Mouse (Mus musculus) limb, embryonic 11.5 days (tissue): ENCODE data around the gene Adcy9. TPM values are rescaled to one million over a fixed set of nuclear protein-coding genes. Genes with fewer than 3 reads are reported as not detected.

Experiments used
- ATAC-seq: fragments of 200-750 bp; cut with Nextera tagmentation; 2 replicates; pipeline ENCODE4 v1.8.0; 2017; ENCODE audit warnings: low read depth; ENCODE audit not compliant: insufficient number of reproducible peaks, low FRiP score, low TSS enrichment
- DNase-seq: peaks from one replicate; pipeline ENCODE4 v3.0.0-alpha.2; 2015; ENCODE audit warnings: low spot score
- H3K27ac ChIP-seq: fragments of 300-500 bp; sonication (generic); replicated peaks from 2 replicates; pipeline ENCODE4 v1.5.1; 2014; ENCODE audit warnings: low read depth, mild to moderate bottlenecking, low read length
- H3K27me3 ChIP-seq: fragments of 300-500 bp; sonication (generic); 2 replicates; pipeline ENCODE4 v1.6.1; 2014; ENCODE audit warnings: mild to moderate bottlenecking, low read length, mixed read lengths; ENCODE audit not compliant: control insufficient read depth, insufficient read depth
- H3K36me3 ChIP-seq: fragments of 300-500 bp; sonication (generic); 2 replicates; pipeline ENCODE4 v1.6.1; 2014; ENCODE audit warnings: mild to moderate bottlenecking, low read length, moderate library complexity, mixed read lengths; ENCODE audit not compliant: control insufficient read depth, insufficient read depth
- H3K4me1 ChIP-seq: fragments of 300-500 bp; sonication (generic); 2 replicates; pipeline ENCODE4 v1.6.1; 2014; ENCODE audit warnings: low read length, mixed read lengths; ENCODE audit not compliant: control insufficient read depth, insufficient read depth
- H3K4me2 ChIP-seq: fragments of 300-500 bp; sonication (generic); 2 replicates; pipeline ENCODE4 v1.6.1; 2014; ENCODE audit warnings: low read depth, mild to moderate bottlenecking, moderate library complexity; ENCODE audit not compliant: severe bottlenecking
- H3K4me3 ChIP-seq: fragments of 300-500 bp; sonication (generic); 2 replicates; pipeline ENCODE4 v1.5.1; 2014; ENCODE audit warnings: low read depth, low read length
- H3K9ac ChIP-seq: fragments of 300-500 bp; sonication (generic); 2 replicates; pipeline ENCODE4 v1.6.1; 2014; ENCODE audit warnings: mild to moderate bottlenecking, low read length
- H3K9me3 ChIP-seq: fragments of 300-500 bp; sonication (generic); 2 replicates; pipeline ENCODE4 v1.6.1; 2016; ENCODE audit warnings: low read length; ENCODE audit not compliant: control insufficient read depth
- WGBS: fragments of 180-500 bp; shearing (Covaris S2); extraction: QIAGEN DNeasy Blood & Tissue Kit; methylation state at CpG from one replicate; pipeline ENCODE4 v1.1.7; 2014; 5-methylcytosine and 5-hydroxymethylcytosine counted together
- polyA plus RNA-seq: library from polyadenylated mRNA; unstranded; fragments of >200 nt; fragmentation: Nextera tagmentation; extraction: Ambion mirVana; gene quantifications from 2 replicates; pipeline ENCODE4 v1.2.1, GENCODE M21; 2014

Gene Adcy9
- polyA plus RNA-seq, 1 experiment from 2014 or later, result 0.93 TPM

DNA sequence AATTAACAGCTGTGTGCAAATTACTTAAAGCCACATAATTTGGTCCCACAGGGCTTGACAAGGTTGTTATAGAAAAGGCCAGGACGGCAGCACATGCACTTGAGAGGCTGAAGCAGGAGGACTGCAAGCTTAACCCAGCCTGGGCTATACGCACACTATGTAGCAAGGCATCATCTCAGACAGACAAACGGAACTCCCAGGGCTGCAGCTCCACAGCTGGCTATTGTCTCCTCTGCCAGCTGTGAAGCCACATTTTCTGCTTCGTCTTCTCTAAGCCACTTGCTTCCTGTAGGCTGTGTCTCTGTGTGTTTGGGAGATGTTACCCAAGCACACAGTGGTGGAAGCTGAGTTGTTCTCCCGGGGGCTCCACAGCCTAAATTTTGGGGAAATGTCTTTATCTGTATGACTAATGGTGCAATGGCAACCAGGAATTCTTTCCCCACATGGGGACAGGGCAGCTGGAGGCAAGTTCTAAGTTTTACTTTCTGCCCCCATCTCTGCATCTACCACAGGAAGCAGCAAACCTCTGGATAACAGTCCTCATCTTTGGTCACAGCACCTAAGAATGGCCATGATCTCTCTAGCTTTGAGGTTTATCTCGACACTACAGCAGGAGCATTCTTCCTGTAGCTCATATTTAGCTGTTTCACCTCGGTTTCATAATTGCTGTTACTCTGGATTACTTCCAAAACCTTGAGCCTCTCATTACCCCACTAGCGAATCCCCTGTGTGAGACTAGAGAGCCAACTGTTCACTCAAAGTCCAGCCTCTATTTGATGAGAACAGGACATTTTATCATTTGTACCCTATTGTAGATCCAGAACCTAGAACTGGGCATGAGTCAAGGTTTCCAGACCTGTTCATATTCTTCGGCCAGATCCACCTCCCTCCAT lies 6.1 kb downstream of the Adcy9 start:
- peaks cover 5% of the 10 kb centered on the region; the same call in 1 of the 2 replicates for H3K4me1 ChIP-seq
- peaks cover 16% of the 10 kb centered on the region for H3K27me3 ChIP-seq
- DNase-seq, result no peak
- H3K4me3 ChIP-seq, result no peak overlapping the region
- no peaks in the 10 kb centered on the region for H3K36me3 ChIP-seq
- ATAC-seq, result no peak
- H3K4me2 ChIP-seq, result no peak overlapping the region
- H3K9ac ChIP-seq, result no peak overlapping the region
- 76% methylated on average over 9 of the region's 9 CpGs for WGBS
- H3K27ac ChIP-seq, result no peak overlapping the region
- H3K9me3 ChIP-seq, result no peaks in the 10 kb centered on the region

DNA sequence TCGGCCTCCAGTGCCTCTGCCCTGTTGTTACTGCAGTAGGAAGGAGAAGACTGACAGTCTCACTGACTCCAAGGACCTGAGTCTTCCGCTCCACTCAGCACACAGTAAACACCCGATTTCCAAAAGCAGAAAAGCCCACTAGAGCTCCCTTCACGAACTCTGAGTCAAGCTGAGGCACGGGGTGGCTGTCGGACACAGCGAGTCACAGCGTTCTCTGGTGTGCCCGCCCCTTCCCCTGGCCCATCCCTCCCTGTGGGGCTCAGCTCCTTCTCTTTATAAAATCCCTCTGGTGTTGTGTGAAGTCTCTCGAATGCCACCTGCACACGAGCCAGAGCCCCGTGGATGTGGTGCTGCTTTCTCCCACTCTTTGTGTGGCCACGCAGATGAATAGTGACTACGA lies 7.0 kb downstream of the Adcy9 start:
- H3K9ac ChIP-seq, result no peak overlapping the region
- DNase-seq, result no peak
- no peak for ATAC-seq
- no peak overlapping the region for H3K27ac ChIP-seq
- WGBS, result 58% methylated on average over 14 of the region's 14 CpGs
- peaks cover 6% of the 10 kb centered on the region for H3K27me3 ChIP-seq
- H3K9me3 ChIP-seq, result no peaks in the 10 kb centered on the region
- no peak overlapping the region for H3K4me2 ChIP-seq
- H3K36me3 ChIP-seq, result no peaks in the 10 kb centered on the region
- H3K4me3 ChIP-seq, result no peak overlapping the region
- H3K4me1 ChIP-seq, result no peaks in the 10 kb centered on the region

DNA sequence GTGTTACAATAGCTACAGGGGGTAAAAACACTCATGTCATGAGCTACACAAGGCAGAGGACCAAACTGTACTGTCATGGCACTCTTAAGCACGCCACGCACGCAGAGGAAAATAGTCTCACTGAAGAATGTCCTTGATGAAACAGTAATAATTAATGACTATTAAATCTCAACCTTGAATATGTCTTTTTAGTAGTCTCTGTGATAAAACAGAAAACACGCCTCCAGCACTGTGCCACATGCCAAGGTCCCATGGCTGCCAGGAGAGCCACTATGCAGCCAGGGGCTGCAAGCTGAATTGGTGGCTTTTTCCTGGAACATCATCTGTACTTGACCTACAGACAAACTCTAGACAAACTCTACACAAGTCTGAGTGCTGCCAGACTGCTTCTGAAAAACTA lies 8.0 kb downstream of the Adcy9 start:
- Histone ChIP-seq H3K4me2 (no peak overlapping the region), H3K4me3 (no peak overlapping the region), H3K36me3 (no peaks in the 10 kb centered on the region), H3K9me3 (no peaks in the 10 kb centered on the region), H3K4me1 (no peaks in the 10 kb centered on the region), H3K27ac (no peak overlapping the region), H3K27me3 (no peaks in the 10 kb centered on the region), H3K9ac (no peak overlapping the region)
- ATAC-seq (no peak), DNase-seq (no peak)
- 87% methylated on average over 4 of the region's 4 CpGs for WGBS

DNA sequence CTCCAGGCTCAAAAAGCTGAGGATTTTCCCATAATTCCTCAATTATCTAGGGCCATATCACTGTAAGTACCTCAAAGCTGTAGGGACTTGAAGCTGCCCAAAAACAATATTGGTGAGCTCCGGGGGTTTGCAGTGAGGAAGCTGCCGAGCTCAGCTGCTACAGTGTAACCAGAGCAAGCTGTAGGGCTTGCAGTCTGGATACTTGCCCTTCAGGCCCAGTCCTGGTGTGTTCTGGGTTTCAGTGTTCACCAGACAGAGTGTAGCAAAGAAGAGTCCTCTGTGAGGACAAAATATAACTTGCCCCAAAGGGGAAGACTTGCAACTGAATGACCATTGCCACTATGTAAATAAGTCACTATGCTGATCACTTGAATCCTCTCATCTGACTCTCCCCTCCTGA lies 9.0 kb downstream of the Adcy9 start:
- Histone ChIP-seq H3K4me3 (no peak overlapping the region), H3K27me3 (no peaks in the 10 kb centered on the region), H3K9me3 (no peaks in the 10 kb centered on the region), H3K4me1 (no peaks in the 10 kb centered on the region), H3K4me2 (no peak overlapping the region), H3K36me3 (no peaks in the 10 kb centered on the region), H3K9ac (no peak overlapping the region), H3K27ac (no peak overlapping the region)
- 73% methylated on average over 2 of the region's 2 CpGs for WGBS
- ATAC-seq, result no peak
- no peak for DNase-seq

DNA sequence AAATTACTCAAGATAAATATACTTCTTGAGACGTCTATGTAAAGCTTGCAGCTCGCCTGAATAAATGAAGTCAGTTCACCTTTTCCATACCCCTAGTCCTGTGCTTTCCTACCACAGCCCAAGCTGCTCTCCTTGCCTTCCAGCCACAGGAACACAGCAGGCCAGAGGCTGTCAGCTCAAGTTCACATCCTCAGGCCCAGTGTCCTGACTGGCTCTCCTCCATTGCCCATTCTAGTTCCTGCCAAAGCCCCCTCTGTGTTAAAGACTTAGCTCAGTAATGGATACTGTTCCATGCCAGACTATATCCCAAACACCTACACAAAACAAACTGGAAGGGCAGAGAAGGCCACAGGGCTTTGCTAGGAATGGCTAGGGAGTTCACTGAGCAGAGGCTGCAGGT lies 12.8 kb downstream of the Adcy9 start:
- Histone ChIP-seq H3K4me3 (no peak overlapping the region), H3K4me2 (no peak overlapping the region), H3K36me3 (no peaks in the 10 kb centered on the region), H3K27me3 (no peaks in the 10 kb centered on the region), H3K9me3 (no peaks in the 10 kb centered on the region), H3K4me1 (no peaks in the 10 kb centered on the region), H3K9ac (no peak overlapping the region), H3K27ac (no peak overlapping the region)
- no peak for ATAC-seq
- DNase-seq, result no peak
- 88% methylated on average over 2 of the region's 2 CpGs for WGBS

DNA sequence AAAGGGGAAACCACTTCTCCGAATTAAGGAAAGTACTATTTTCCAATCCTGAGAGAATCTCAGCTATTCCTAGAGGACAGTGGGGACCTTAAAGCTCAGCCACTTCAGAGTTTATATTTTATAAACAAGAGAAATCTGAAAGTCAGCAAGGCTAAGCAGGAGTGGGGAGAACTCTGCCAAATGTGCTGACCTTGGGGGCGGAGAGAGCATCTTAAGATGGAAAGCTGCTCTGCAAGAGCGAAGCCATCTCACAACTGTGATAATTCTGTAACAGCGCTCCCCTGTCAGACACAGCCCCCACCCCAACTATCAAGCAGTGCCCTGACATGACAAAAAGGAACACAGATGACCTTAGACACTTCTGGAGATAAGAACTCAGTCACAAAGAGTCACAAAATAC lies 13.6 kb downstream of the Adcy9 start:
- Histone ChIP-seq H3K4me1 (no peaks in the 10 kb centered on the region), H3K27ac (no peak overlapping the region), H3K9ac (no peak overlapping the region), H3K4me2 (no peak overlapping the region), H3K27me3 (no peaks in the 10 kb centered on the region), H3K9me3 (no peaks in the 10 kb centered on the region), H3K4me3 (no peak overlapping the region), H3K36me3 (no peaks in the 10 kb centered on the region)
- ATAC-seq (no peak), DNase-seq (no peak)
- 71% methylated on average over 4 of the region's 4 CpGs for WGBS

DNA sequence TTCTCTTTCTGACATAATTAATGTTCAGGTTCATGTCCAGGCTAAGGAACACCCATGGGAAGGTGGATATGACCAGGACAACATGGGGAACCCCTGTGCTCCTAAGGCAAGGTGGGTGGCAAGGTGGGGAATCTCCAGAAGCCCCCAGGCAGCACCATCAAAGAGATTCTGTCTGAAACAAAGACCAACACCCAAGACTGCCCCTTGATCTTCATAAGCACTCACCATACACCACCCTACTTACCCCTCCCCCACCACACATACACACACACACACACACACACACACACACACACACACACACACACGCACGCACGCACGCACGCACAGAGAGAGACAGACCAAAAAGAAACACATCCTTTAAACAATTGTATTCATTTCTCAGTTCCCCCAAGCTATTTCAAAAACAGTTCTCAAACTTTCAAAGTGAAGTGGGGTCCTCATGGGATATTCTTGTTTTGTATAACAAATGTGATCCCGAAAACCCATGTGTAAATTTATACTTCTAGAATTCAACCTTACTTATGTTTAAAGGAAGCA lies 14.2 kb downstream of the Adcy9 start:
- H3K27me3 ChIP-seq, result no peaks in the 10 kb centered on the region
- H3K4me2 ChIP-seq, result no peak overlapping the region

DNA sequence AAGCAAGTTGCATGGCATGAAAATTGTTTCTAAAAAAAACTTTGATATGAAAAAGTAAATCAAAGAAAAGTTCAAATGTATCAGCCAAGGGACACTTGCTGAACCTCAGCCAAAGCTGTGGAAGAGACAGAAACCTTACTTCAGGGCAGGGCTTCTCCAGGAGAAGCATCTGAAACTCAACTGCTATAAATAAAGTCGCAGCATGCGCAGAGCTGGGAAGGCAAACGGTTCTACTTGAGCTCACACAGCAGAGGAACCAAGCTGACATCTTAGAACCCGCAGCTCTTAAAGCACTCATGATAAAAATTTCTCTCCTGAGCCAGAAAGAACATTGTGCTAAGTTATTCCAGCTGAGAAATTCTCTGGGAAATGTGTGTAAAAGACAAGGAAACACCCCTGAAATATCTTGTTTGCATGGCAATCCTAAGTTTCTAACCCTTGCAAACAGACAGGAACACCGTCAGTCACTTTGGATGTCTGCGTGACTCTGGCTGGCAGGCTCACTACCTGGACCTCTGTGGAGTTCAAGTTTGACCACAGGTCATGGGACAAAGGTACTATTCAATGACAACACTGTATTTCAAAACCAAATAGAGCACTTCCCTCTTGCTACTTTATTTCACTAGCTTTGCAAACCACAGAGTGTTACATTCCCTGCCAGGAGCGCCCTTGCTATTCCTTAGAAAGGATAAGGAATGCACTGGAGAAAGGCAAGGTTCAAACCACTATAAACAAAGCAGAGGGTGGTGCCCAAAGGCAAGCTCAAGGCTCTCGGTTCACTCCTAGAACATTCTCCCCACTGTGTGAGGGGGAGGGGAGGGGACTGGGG lies 15.2 kb downstream of the Adcy9 start:
- H3K27me3 ChIP-seq, result no peaks in the 10 kb centered on the region
- WGBS, result 71% methylated on average over 8 of the region's 8 CpGs
- H3K9ac ChIP-seq, result no peak overlapping the region
- H3K4me3 ChIP-seq, result no peak overlapping the region
- H3K9me3 ChIP-seq, result no peaks in the 10 kb centered on the region
- H3K4me2 ChIP-seq, result no peak overlapping the region
- no peak overlapping the region for H3K27ac ChIP-seq
- H3K4me1 ChIP-seq, result no peaks in the 10 kb centered on the region
- DNase-seq (no peak), ATAC-seq (no peak)
- H3K36me3 ChIP-seq, result no peaks in the 10 kb centered on the region

More for the DNA sequence above, 14.2 kb downstream of the Adcy9 start:
- H3K4me3 ChIP-seq, result no peak overlapping the region
- H3K36me3 ChIP-seq, result no peaks in the 10 kb centered on the region
- WGBS, result 93% methylated on average over 6 of the region's 6 CpGs
- no peak overlapping the region for H3K27ac ChIP-seq
- DNase-seq (no peak), ATAC-seq (no peak)
- H3K9me3 ChIP-seq, result no peaks in the 10 kb centered on the region
- H3K9ac ChIP-seq, result no peak overlapping the region
- H3K4me1 ChIP-seq, result no peaks in the 10 kb centered on the region
